Mouse (Mus musculus): ENCODE measurements around the gene Kcnj8. TPM values are rescaled to one million over a fixed set of nuclear protein-coding genes. Genes with fewer than 3 reads are reported as not detected.

Kcnj8 gene
- polyA plus RNA-seq (2015; fragmentation: Nextera tagmentation; extraction: Ambion mirVana) = 13.6 and 19.7 TPM in 2 replicates

GRCm38 (mm10) chr6:142571055-142571618 is at the start of gene Kcnj8:
Gene Kcnj8, minus strand, starts transcription at chr6:142571614.
- H3K27ac ChIP-seq (replicated peaks) = no peak within 1 kb of the TSS

GRCm38 (mm10) chr6:142616659-142617058 is 45.2 kb upstream of the Kcnj8 start:
- Histone ChIP-seq H3K4me3 (replicated peaks) (no peak overlapping the region), H3K9me3 (replicated peaks) (no peaks in the 10 kb centered on the region), H3K4me2 (no peak overlapping the region), H3K27me3 (replicated peaks) (no peaks in the 10 kb centered on the region), H3K36me3 (no peaks in the 10 kb centered on the region), H3K9ac (replicated peaks) (no peak overlapping the region), H3K27ac (replicated peaks) (no peak overlapping the region), H3K4me1 (no peaks in the 10 kb centered on the region)
- 33% methylated on average over 3 of the region's 3 CpGs for WGBS
- no peak for ATAC-seq (ENCODE audit: low FRiP score)

More at GRCm38 (mm10) chr6:142571055-142571618, at the start of gene Kcnj8:
- Histone ChIP-seq H3K4me2 (peak within 1 kb of the TSS; percentile 93), H3K4me3 (replicated peaks) (peak within 1 kb of the TSS; percentile 44), H3K36me3 (no peaks in the 10 kb centered on the region), H3K9me3 (replicated peaks) (no peaks in the 10 kb centered on the region), H3K9ac (replicated peaks) (peak within 1 kb of the TSS; percentile 44), H3K4me1 (peaks cover 26% of the 10 kb centered on the region), H3K27me3 (replicated peaks) (peaks cover 47% of the 10 kb centered on the region)
- peak; percentile 83 for ATAC-seq (ENCODE audit: low FRiP score)
- under 1% methylated on average over 34 of the region's 34 CpGs for WGBS

- Histone ChIP-seq H3K4me1 (no peaks in the 10 kb centered on the region), H3K4me3 (replicated peaks) (no peak overlapping the region), H3K27ac (replicated peaks) (no peak overlapping the region), H3K9me3 (replicated peaks) (no peaks in the 10 kb centered on the region), H3K9ac (replicated peaks) (no peak overlapping the region), H3K27me3 (replicated peaks) (no peaks in the 10 kb centered on the region), H3K4me2 (no peak overlapping the region), H3K36me3 (no peaks in the 10 kb centered on the region)
- 83% methylated on average over 10 of the region's 10 CpGs for WGBS
- no peak for ATAC-seq (ENCODE audit: low FRiP score)
Measured at GRCm38 (mm10) chr6:142614324-142614723, 42.9 kb upstream of the Kcnj8 start.

- H3K27me3 ChIP-seq (replicated peaks) = no peaks in the 10 kb centered on the region
- ATAC-seq (ENCODE audit: low FRiP score) = no peak
- no peak overlapping the region for H3K4me3 ChIP-seq (replicated peaks)
- H3K36me3 ChIP-seq = no peaks in the 10 kb centered on the region
- H3K4me1 ChIP-seq = no peaks in the 10 kb centered on the region
- H3K27ac ChIP-seq (replicated peaks) = no peak overlapping the region
- H3K9me3 ChIP-seq (replicated peaks) = no peaks in the 10 kb centered on the region
- 89% methylated on average over 8 of the region's 8 CpGs for WGBS
- no peak overlapping the region for H3K4me2 ChIP-seq
- H3K9ac ChIP-seq (replicated peaks) = no peak overlapping the region
Measured at GRCm38 (mm10) chr6:142612366-142612765, 41.0 kb upstream of the Kcnj8 start.

GRCm38 (mm10) chr6:142609401-142610373 is 38.3 kb upstream of the Kcnj8 start:
- H3K4me2 ChIP-seq = no peak overlapping the region
- H3K4me3 ChIP-seq (replicated peaks) = no peak overlapping the region
- H3K9me3 ChIP-seq (replicated peaks) = no peaks in the 10 kb centered on the region
- no peaks in the 10 kb centered on the region for H3K36me3 ChIP-seq
- H3K27me3 ChIP-seq (replicated peaks) = no peaks in the 10 kb centered on the region
- 73% methylated on average over 9 of the region's 9 CpGs for WGBS
- H3K27ac ChIP-seq (replicated peaks) = no peak overlapping the region
- no peak overlapping the region for H3K9ac ChIP-seq (replicated peaks)
- ATAC-seq (ENCODE audit: low FRiP score) = no peak
- H3K4me1 ChIP-seq = no peaks in the 10 kb centered on the region

GRCm38 (mm10) chr6:142607080-142607479 is 35.7 kb upstream of the Kcnj8 start:
- 36% methylated on average over 7 of the region's 7 CpGs for WGBS
- no peak overlapping the region for H3K9ac ChIP-seq (replicated peaks)
- H3K4me1 ChIP-seq = no peaks in the 10 kb centered on the region
- no peaks in the 10 kb centered on the region for H3K9me3 ChIP-seq (replicated peaks)
- no peaks in the 10 kb centered on the region for H3K36me3 ChIP-seq
- H3K27me3 ChIP-seq (replicated peaks) = no peaks in the 10 kb centered on the region
- no peak overlapping the region for H3K27ac ChIP-seq (replicated peaks)
- H3K4me2 ChIP-seq = no peak overlapping the region
- no peak overlapping the region for H3K4me3 ChIP-seq (replicated peaks)
- ATAC-seq (ENCODE audit: low FRiP score) = no peak

GRCm38 (mm10) chr6:142602772-142603171 is 31.4 kb upstream of the Kcnj8 start:
- no peak overlapping the region for H3K4me2 ChIP-seq
- H3K36me3 ChIP-seq = no peaks in the 10 kb centered on the region
- H3K4me3 ChIP-seq (replicated peaks) = no peak overlapping the region
- H3K9me3 ChIP-seq (replicated peaks) = no peaks in the 10 kb centered on the region
- no peaks in the 10 kb centered on the region for H3K4me1 ChIP-seq
- H3K9ac ChIP-seq (replicated peaks) = no peak overlapping the region
- H3K27ac ChIP-seq (replicated peaks) = no peak overlapping the region
- WGBS = 70% methylated on average over 6 of the region's 6 CpGs
- no peak for ATAC-seq (ENCODE audit: low FRiP score)
- H3K27me3 ChIP-seq (replicated peaks) = no peaks in the 10 kb centered on the region

- Histone ChIP-seq H3K9ac (replicated peaks) (no peak overlapping the region), H3K36me3 (no peaks in the 10 kb centered on the region), H3K4me3 (replicated peaks) (no peak overlapping the region), H3K27me3 (replicated peaks) (no peaks in the 10 kb centered on the region), H3K4me1 (no peaks in the 10 kb centered on the region), H3K27ac (replicated peaks) (no peak overlapping the region), H3K4me2 (no peak overlapping the region), H3K9me3 (replicated peaks) (no peaks in the 10 kb centered on the region)
- no peak for ATAC-seq (ENCODE audit: low FRiP score)
- WGBS = 82% methylated on average over 4 of the region's 4 CpGs
Measured at GRCm38 (mm10) chr6:142578831-142579230, 7.4 kb upstream of the Kcnj8 start.

- H3K36me3 ChIP-seq = no peaks in the 10 kb centered on the region
- no peak overlapping the region for H3K9ac ChIP-seq (replicated peaks)
- WGBS = 88% methylated on average over 6 of the region's 6 CpGs
- no peak overlapping the region for H3K4me3 ChIP-seq (replicated peaks)
- no peak overlapping the region for H3K4me2 ChIP-seq
- no peaks in the 10 kb centered on the region for H3K4me1 ChIP-seq
- peaks cover 6% of the 10 kb centered on the region for H3K27me3 ChIP-seq (replicated peaks)
- H3K9me3 ChIP-seq (replicated peaks) = no peaks in the 10 kb centered on the region
- no peak overlapping the region for H3K27ac ChIP-seq (replicated peaks)
- ATAC-seq (ENCODE audit: low FRiP score) = no peak
Measured at GRCm38 (mm10) chr6:142577801-142578200, 6.4 kb upstream of the Kcnj8 start.

- no peaks in the 10 kb centered on the region for H3K36me3 ChIP-seq
- no peaks in the 10 kb centered on the region for H3K9me3 ChIP-seq (replicated peaks)
- peaks cover 26% of the 10 kb centered on the region for H3K4me1 ChIP-seq
- ATAC-seq (ENCODE audit: low FRiP score) = no peak
- H3K4me3 ChIP-seq (replicated peaks) = no peak overlapping the region
- 60% methylated on average over 6 of the region's 6 CpGs for WGBS
- H3K4me2 ChIP-seq = no peak overlapping the region
- no peak overlapping the region for H3K27ac ChIP-seq (replicated peaks)
- H3K27me3 ChIP-seq (replicated peaks) = peaks cover 46% of the 10 kb centered on the region
- H3K9ac ChIP-seq (replicated peaks) = no peak overlapping the region
Measured at GRCm38 (mm10) chr6:142572876-142573275, 1.5 kb upstream of the Kcnj8 start.

GRCm38 (mm10) chr6:142571629-142572360 is 381 bp upstream of the Kcnj8 start:
- 6% methylated on average over 21 of the region's 21 CpGs for WGBS
- peak overlapping the region; percentile 93 for H3K4me2 ChIP-seq
- ATAC-seq (ENCODE audit: low FRiP score) = no peak
- peaks cover 47% of the 10 kb centered on the region for H3K27me3 ChIP-seq (replicated peaks)
- peaks cover 26% of the 10 kb centered on the region for H3K4me1 ChIP-seq
- H3K36me3 ChIP-seq = no peaks in the 10 kb centered on the region
- no peaks in the 10 kb centered on the region for H3K9me3 ChIP-seq (replicated peaks)
- H3K4me3 ChIP-seq (replicated peaks) = peak overlapping the region; percentile 44
- H3K27ac ChIP-seq (replicated peaks) = no peak overlapping the region
- H3K9ac ChIP-seq (replicated peaks) = no peak overlapping the region

Measured in neural tube, embryonic 15.5 days (tissue).